Mouse (Mus musculus): ENCODE results near the gene Rapgef4. TPM values are rescaled to one million over a fixed set of nuclear protein-coding genes. Genes with fewer than 3 reads are reported as not detected.
"Not testable (repeated sequence)": the region's sequence is repeated elsewhere in the genome, so short reads cannot be mapped to it uniquely, and the experiment has no call there.

The Rapgef4 gene
- polyA plus RNA-seq, 1 experiment from 2014 or later = 5.3 TPM

- Histone ChIP-seq H3K4me1 (replicated peaks) (peaks cover 4% of the 10 kb centered on the region), H3K27me3 (replicated peaks) (no peaks in the 10 kb centered on the region), H3K9me3 (replicated peaks) (no peaks in the 10 kb centered on the region), H3K4me2 (no peak overlapping the region), H3K27ac (ENCODE audit: poor library complexity, severe bottlenecking) (no peak overlapping the region), H3K4me3 (no peak overlapping the region), H3K36me3 (no peaks in the 10 kb centered on the region), H3K9ac (no peak overlapping the region)
- ATAC-seq (ENCODE audit: insufficient number of reproducible peaks, low FRiP score) = no peak
- 92% methylated on average over 8 of the region's 8 CpGs for WGBS
Measured at GRCm38 (mm10) chr2:72045024-72045423, 64.0 kb downstream of the Rapgef4 start.

GRCm38 (mm10) chr2:72045659-72046058, 64.6 kb downstream of the Rapgef4 start:
- 84% methylated on average over 11 of the region's 11 CpGs for WGBS
- Histone ChIP-seq H3K27me3 (replicated peaks) (no peaks in the 10 kb centered on the region), H3K9ac (no peak overlapping the region), H3K27ac (ENCODE audit: poor library complexity, severe bottlenecking) (no peak overlapping the region), H3K4me1 (replicated peaks) (peaks cover 4% of the 10 kb centered on the region), H3K4me2 (no peak overlapping the region), H3K9me3 (replicated peaks) (no peaks in the 10 kb centered on the region), H3K36me3 (no peaks in the 10 kb centered on the region), H3K4me3 (no peak overlapping the region)
- no peak for ATAC-seq (ENCODE audit: insufficient number of reproducible peaks, low FRiP score)

- Histone ChIP-seq H3K4me2 (no peak overlapping the region), H3K27me3 (replicated peaks) (no peaks in the 10 kb centered on the region), H3K4me3 (no peak overlapping the region), H3K27ac (ENCODE audit: poor library complexity, severe bottlenecking) (no peak overlapping the region), H3K9me3 (replicated peaks) (no peaks in the 10 kb centered on the region), H3K4me1 (replicated peaks) (peaks cover 16% of the 10 kb centered on the region), H3K36me3 (no peaks in the 10 kb centered on the region), H3K9ac (no peak overlapping the region)
- no peak for ATAC-seq (ENCODE audit: insufficient number of reproducible peaks, low FRiP score)
- WGBS = 66% methylated on average over 7 of the region's 7 CpGs
Measured at GRCm38 (mm10) chr2:72050451-72050850, 69.4 kb downstream of the Rapgef4 start.

GRCm38 (mm10) chr2:72054280-72054679, 73.2 kb downstream of the Rapgef4 start:
- peak overlapping the region; percentile 49 for H3K9ac ChIP-seq
- peak; percentile 63 for ATAC-seq (ENCODE audit: insufficient number of reproducible peaks, low FRiP score)

DNA sequence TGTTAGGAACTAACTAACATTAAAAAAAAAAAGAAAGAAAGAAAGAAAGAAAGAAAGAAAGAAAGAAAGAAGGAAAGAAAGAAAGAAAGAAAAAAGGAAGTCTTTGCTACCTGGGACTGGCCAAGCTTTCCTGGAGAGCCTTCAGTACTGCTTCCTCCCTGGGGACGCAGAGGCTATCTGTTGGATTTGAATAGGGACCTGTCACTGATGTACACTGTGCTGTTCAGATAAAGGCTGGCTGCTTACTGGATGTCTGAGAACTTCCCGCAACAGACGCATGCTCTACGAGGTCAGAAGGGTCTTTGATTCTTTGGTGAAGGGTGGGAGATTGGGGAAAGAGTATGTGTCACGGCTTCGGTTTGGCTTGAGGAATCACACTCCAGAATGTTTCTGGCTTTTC, 73.7 kb downstream of the Rapgef4 start:
- Histone ChIP-seq H3K4me2 (peak overlapping the region; percentile 69), H3K27ac (ENCODE audit: poor library complexity, severe bottlenecking) (no peak overlapping the region), H3K4me3 (peak overlapping the region; percentile 27; the same call in 1 of the 2 replicates), H3K9me3 (replicated peaks) (no peaks in the 10 kb centered on the region), H3K27me3 (replicated peaks) (no peaks in the 10 kb centered on the region), H3K9ac (no peak overlapping the region), H3K36me3 (no peaks in the 10 kb centered on the region), H3K4me1 (replicated peaks) (peaks cover 26% of the 10 kb centered on the region)
- no peak for ATAC-seq (ENCODE audit: insufficient number of reproducible peaks, low FRiP score)
- 11% methylated on average over 6 of the region's 6 CpGs for WGBS

More at GRCm38 (mm10) chr2:72054280-72054679, 73.2 kb downstream of the Rapgef4 start:
- WGBS = 30% methylated on average over 5 of the region's 5 CpGs
- peak overlapping the region; percentile 69 for H3K4me2 ChIP-seq
- H3K9me3 ChIP-seq (replicated peaks) = no peaks in the 10 kb centered on the region
- H3K27me3 ChIP-seq (replicated peaks) = no peaks in the 10 kb centered on the region
- H3K36me3 ChIP-seq = no peaks in the 10 kb centered on the region
- H3K27ac ChIP-seq (ENCODE audit: poor library complexity, severe bottlenecking) = peak overlapping the region; percentile 64
- peaks cover 26% of the 10 kb centered on the region for H3K4me1 ChIP-seq (replicated peaks)
- peak overlapping the region; percentile 40 for H3K4me3 ChIP-seq

DNA sequence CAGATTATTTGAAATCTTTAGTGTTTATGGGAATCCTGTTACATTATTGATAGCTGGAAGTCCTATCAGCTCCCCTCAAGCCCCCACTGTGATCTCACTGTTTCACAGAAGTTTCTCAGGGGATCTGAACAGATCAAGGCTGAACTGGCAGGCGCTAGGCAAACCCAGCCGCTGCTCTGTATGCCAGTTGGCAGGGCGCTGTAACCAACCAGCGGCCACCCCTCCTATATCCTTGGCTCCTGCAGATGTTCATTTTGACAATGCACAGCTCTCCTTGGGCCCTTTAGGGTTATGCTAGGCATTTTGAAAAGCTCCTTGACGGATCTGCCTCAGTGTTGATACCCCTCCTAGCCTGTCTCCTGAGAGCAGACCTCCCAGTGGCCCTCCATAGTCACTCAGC, 74.4 kb downstream of the Rapgef4 start:
- ATAC-seq (ENCODE audit: insufficient number of reproducible peaks, low FRiP score) = no peak
- Histone ChIP-seq H3K27me3 (replicated peaks) (no peaks in the 10 kb centered on the region), H3K9me3 (replicated peaks) (no peaks in the 10 kb centered on the region), H3K27ac (ENCODE audit: poor library complexity, severe bottlenecking) (no peak overlapping the region), H3K9ac (no peak overlapping the region), H3K4me1 (replicated peaks) (peaks cover 26% of the 10 kb centered on the region), H3K4me3 (0 out of 2 replicates have a peak overlapping the region, but pooled peaks have one; percentile 1), H3K4me2 (peak overlapping the region; percentile 33), H3K36me3 (no peaks in the 10 kb centered on the region)
- 65% methylated on average over 5 of the region's 5 CpGs for WGBS

DNA sequence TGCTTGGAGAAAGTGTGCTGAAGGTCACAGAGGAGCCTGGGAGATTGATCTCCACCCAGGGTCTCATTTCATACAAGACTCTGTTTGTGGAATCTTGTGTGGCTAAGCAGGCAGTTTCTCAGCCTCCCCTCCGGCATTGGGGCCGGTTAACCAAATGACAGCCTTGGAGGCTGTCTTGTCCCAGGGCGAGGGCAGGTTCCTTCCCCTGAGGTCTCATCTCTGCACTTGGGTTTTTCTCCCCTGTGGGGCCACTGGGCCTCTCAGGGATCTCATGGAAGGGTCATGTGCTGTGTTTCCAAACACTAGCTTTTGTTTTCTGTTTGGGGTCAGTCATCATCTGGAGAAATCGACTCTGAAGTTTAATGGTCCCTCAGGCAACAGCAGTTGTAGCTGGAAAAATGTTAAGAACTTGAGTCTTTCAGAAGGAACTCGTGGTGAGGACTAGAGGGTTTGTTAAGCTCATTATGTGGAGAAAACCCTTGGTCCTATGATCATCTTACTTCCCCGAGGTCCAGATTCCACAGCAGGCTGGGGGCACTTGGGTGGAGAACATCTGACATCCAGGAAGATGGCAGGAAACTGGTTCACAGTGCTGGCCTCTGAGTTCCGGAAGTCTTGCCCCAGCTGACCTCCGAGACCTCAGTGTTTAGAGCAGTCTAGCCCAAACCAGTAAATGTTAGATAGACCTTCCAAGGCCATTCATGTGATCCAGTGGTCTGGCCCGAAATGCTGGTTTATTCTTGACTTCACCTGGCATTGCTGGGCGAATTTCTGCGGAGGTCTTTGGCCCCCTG, 75.2 kb downstream of the Rapgef4 start:
- Histone ChIP-seq H3K4me2 (peak overlapping the region; percentile 33; the same call in 1 of the 2 replicates), H3K4me3 (no peak overlapping the region), H3K27me3 (replicated peaks) (no peaks in the 10 kb centered on the region), H3K27ac (ENCODE audit: poor library complexity, severe bottlenecking) (no peak overlapping the region), H3K36me3 (no peaks in the 10 kb centered on the region), H3K9ac (no peak overlapping the region), H3K4me1 (replicated peaks) (peaks cover 26% of the 10 kb centered on the region), H3K9me3 (replicated peaks) (no peaks in the 10 kb centered on the region)
- 65% methylated on average over 11 of the region's 11 CpGs for WGBS
- ATAC-seq (ENCODE audit: insufficient number of reproducible peaks, low FRiP score) = no peak

GRCm38 (mm10) chr2:72062931-72063330, 81.9 kb downstream of the Rapgef4 start:
- Histone ChIP-seq H3K9me3 (replicated peaks) (no peaks in the 10 kb centered on the region), H3K4me3 (no peak overlapping the region), H3K4me1 (replicated peaks) (no peaks in the 10 kb centered on the region), H3K27ac (ENCODE audit: poor library complexity, severe bottlenecking) (no peak overlapping the region), H3K27me3 (replicated peaks) (no peaks in the 10 kb centered on the region), H3K9ac (no peak overlapping the region), H3K36me3 (no peaks in the 10 kb centered on the region), H3K4me2 (no peak overlapping the region)
- WGBS = 71% methylated on average over 4 of the region's 4 CpGs
- no peak for ATAC-seq (ENCODE audit: insufficient number of reproducible peaks, low FRiP score)

DNA sequence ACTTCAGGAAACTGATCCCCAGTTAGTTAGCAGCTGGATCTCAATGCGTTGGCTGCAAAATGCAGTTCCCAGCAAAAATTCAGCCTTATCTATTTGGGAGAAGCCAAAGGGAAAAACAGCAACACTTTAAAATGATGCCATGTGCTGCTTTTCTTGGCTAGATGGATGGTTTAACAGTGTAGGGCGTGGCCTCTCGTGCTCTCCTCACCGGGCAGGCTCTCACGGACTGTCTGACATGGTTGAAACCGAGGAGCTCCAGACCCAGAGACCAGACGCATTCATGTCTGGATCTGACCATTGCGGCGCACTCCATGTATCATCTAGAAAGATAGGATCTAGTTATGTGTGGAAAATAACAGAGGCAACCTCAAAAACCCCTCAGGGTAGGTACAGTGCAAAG, 87.5 kb downstream of the Rapgef4 start:
- no peak overlapping the region for H3K27ac ChIP-seq (ENCODE audit: poor library complexity, severe bottlenecking)
- H3K27me3 ChIP-seq (replicated peaks) = no peaks in the 10 kb centered on the region
- ATAC-seq (ENCODE audit: insufficient number of reproducible peaks, low FRiP score) = no peak
- no peak overlapping the region for H3K4me2 ChIP-seq
- no peaks in the 10 kb centered on the region for H3K4me1 ChIP-seq (replicated peaks)
- H3K9me3 ChIP-seq (replicated peaks) = no peaks in the 10 kb centered on the region
- H3K4me3 ChIP-seq = no peak overlapping the region
- H3K9ac ChIP-seq = no peak overlapping the region
- H3K36me3 ChIP-seq = no peaks in the 10 kb centered on the region
- WGBS = 73% methylated on average over 9 of the region's 9 CpGs

- H3K9me3 ChIP-seq (replicated peaks) = no peaks in the 10 kb centered on the region
- no peaks in the 10 kb centered on the region for H3K36me3 ChIP-seq
- H3K27me3 ChIP-seq (replicated peaks) = no peaks in the 10 kb centered on the region
- H3K27ac ChIP-seq (ENCODE audit: poor library complexity, severe bottlenecking) = no peak overlapping the region
- H3K4me2 ChIP-seq = no peak overlapping the region
- H3K4me1 ChIP-seq (replicated peaks) = no peaks in the 10 kb centered on the region
- no peak overlapping the region for H3K9ac ChIP-seq
- H3K4me3 ChIP-seq = no peak overlapping the region
- WGBS = 65% methylated on average over 8 of the region's 8 CpGs
- no peak for ATAC-seq (ENCODE audit: insufficient number of reproducible peaks, low FRiP score)
Measured at GRCm38 (mm10) chr2:72070086-72070485, 89.0 kb downstream of the Rapgef4 start.

DNA sequence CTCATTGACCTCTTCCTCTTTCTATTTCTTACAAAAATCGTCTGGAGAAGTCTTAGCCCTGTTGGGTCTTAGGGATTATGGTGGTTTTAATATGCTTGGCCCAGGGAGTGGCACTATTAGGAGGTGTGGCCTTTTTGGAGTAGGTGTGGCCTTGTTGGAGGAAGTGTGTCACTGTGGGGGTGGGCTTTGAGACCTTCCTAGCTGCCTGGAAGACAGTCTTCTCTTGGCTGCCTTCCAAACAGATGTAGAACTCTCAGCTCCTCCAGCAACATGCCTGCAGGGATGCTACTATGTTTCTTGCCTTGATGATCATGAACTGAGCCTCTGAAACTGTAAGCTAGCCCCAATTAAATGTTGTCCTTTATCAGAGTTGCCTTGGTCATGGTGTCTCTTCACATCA, 92.1 kb downstream of the Rapgef4 start:
- not testable (repeated sequence) for ATAC-seq (ENCODE audit: insufficient number of reproducible peaks, low FRiP score); H3K4me3 ChIP-seq; H3K9ac ChIP-seq; H3K4me1 ChIP-seq (replicated peaks); H3K4me2 ChIP-seq; H3K27me3 ChIP-seq (replicated peaks); H3K27ac ChIP-seq (ENCODE audit: poor library complexity, severe bottlenecking); H3K36me3 ChIP-seq; H3K9me3 ChIP-seq (replicated peaks)
- WGBS = 40% methylated on average over 1 of the region's 1 CpGs
